Mouse (Mus musculus) erythroblast, adult 5-6 weeks (primary cell): ENCODE measurements at regions not wholly inside any gene's neighbourhood (a gene's known extent, or its start where the extent isn't known, plus 50 kb on each side); places are given as distances from the start of the nearest gene placed in this dataset.
A peak's percentile ranks its signal among the peaks of the same experiment; 100 is the strongest.
"Not testable (repeated sequence)": the region's sequence is repeated elsewhere in the genome, so short reads cannot be mapped to it uniquely, and the experiment has no call there.

Source experiments
- ATAC-seq: replicated peaks from 2 replicates; pipeline ENCODE4 v1.8.0; 2016; ENCODE audit warnings: moderate number of reproducible peaks, mild to moderate bottlenecking, moderate TSS enrichment, inconsistent platforms; ENCODE audit not compliant: poor library complexity, low FRiP score, severe bottlenecking

DNA sequence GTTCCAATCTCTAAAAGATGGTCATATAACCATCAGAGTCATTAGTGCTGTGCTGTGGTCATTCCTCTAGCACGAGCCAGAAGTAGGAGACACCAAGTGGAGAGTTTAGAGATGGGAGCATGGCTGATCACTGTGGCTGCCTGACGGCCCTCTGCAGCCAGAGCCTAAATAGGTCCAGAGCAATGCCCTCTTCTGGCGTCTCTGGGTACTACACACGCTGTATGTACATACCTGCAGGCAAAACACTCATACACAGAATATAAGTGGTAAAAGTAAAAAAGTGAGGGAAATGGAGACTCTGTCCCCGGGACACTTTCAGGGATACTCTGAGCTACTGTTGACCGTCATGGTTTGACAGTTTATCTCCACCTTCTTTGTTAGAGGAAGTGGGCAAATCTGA, 91.4 kb downstream of the Gm21738 start:
- no peak for ATAC-seq

- ATAC-seq, result no peak
Observed at GRCm38 (mm10) chr14:19311614-19312013, 107.1 kb downstream of the Gm21738 start.

- not testable (repeated sequence) for ATAC-seq
Observed at GRCm38 (mm10) chr14:19302859-19303258, 115.9 kb downstream of the Gm21738 start.

DNA sequence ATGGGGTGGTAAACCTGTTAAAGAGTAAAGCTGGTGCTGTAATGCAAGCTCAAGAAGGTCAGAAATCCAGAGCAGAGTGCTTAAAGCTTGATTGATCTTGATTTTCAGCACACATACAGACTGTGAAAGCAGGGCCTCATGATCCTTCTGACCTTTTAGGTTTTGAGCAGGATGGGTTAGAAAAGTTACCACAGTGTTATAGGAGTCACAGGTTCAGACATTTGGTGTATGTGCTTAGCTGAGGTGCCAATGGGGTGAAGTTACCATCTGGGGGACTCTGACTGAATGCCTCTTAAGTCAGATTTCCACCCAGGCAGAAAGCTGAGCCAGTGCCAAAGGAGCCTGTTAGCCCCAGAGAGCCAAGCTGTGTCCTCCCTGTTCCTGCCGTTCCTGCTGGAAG, 139.6 kb downstream of the Gm21738 start:
- no peak for ATAC-seq

GRCm38 (mm10) chr14:19277777-19278385, 140.8 kb downstream of the Gm21738 start:
- ATAC-seq, result peak; percentile 97
